Mouse (Mus musculus): ENCODE data around the gene Mmp25. TPM values are rescaled to one million over a fixed set of nuclear protein-coding genes. Genes with fewer than 3 reads are reported as not detected.

The Mmp25 gene
- not detected in 2 replicates for total RNA-seq (2014; fragmentation: Nextera tagmentation)
- 0.47 and 0.57 TPM in 2 replicates for total RNA-seq (2017)

- peak; percentile 84 for ATAC-seq (replicated peaks; ENCODE audit: poor library complexity, severe bottlenecking)
These were observed at the start of gene Mmp25 for GRCm38 (mm10) chr17:23644613-23645495. Gene Mmp25 (minus strand): TSS chr17:23645277.

GRCm38 (mm10) chr17:23694491-23694890 lies 49.4 kb upstream of the Mmp25 start:
- no peak for ATAC-seq (replicated peaks; ENCODE audit: poor library complexity, severe bottlenecking)

GRCm38 (mm10) chr17:23683856-23684672 lies 39.0 kb upstream of the Mmp25 start, which contains the start of gene Cldn9:
Gene Cldn9 (minus strand): TSS chr17:23684026.
- ATAC-seq (replicated peaks; ENCODE audit: poor library complexity, severe bottlenecking), result peak; percentile 52

GRCm38 (mm10) chr17:23683226-23683625 lies 38.1 kb upstream of the Mmp25 start:
- 0 out of 2 replicates have a peak, but pooled peaks have one; percentile 11 for ATAC-seq (replicated peaks; ENCODE audit: poor library complexity, severe bottlenecking)

GRCm38 (mm10) chr17:23682530-23682929 lies 37.5 kb upstream of the Mmp25 start:
- no peak for ATAC-seq (replicated peaks; ENCODE audit: poor library complexity, severe bottlenecking)

GRCm38 (mm10) chr17:23682092-23682491 lies 37.0 kb upstream of the Mmp25 start:
- ATAC-seq (replicated peaks; ENCODE audit: poor library complexity, severe bottlenecking), result no peak

GRCm38 (mm10) chr17:23681086-23681485 lies 36.0 kb upstream of the Mmp25 start:
- ATAC-seq (replicated peaks; ENCODE audit: poor library complexity, severe bottlenecking), result no peak

GRCm38 (mm10) chr17:23680336-23680735 lies 35.3 kb upstream of the Mmp25 start:
- no peak for ATAC-seq (replicated peaks; ENCODE audit: poor library complexity, severe bottlenecking)

- ATAC-seq (replicated peaks; ENCODE audit: poor library complexity, severe bottlenecking), result no peak
These were observed 34.2 kb upstream of the Mmp25 start, which contains the start of gene Cldn6 for GRCm38 (mm10) chr17:23679127-23679835. Gene Cldn6 (plus strand): TSS chr17:23679249.

- peak; percentile 58 for ATAC-seq (replicated peaks; ENCODE audit: poor library complexity, severe bottlenecking)
These were observed 32.2 kb upstream of the Mmp25 start, which contains the start of gene Tnfrsf12a for GRCm38 (mm10) chr17:23677236-23677679. Gene Tnfrsf12a (minus strand): TSS chr17:23677468.

- no peak; the same call in 1 of the 2 replicates for ATAC-seq (replicated peaks; ENCODE audit: poor library complexity, severe bottlenecking)
These were observed 31.5 kb upstream of the Mmp25 start for GRCm38 (mm10) chr17:23676473-23677031.

GRCm38 (mm10) chr17:23675564-23676281 lies 30.6 kb upstream of the Mmp25 start:
- ATAC-seq (replicated peaks; ENCODE audit: poor library complexity, severe bottlenecking), result peak; percentile 41

- ATAC-seq (replicated peaks; ENCODE audit: poor library complexity, severe bottlenecking), result no peak
These were observed 30.1 kb upstream of the Mmp25 start for GRCm38 (mm10) chr17:23675127-23675526.

- no peak for ATAC-seq (replicated peaks; ENCODE audit: poor library complexity, severe bottlenecking)
These were observed 29.3 kb upstream of the Mmp25 start for GRCm38 (mm10) chr17:23674271-23674952.

GRCm38 (mm10) chr17:23673424-23674073 lies 28.5 kb upstream of the Mmp25 start, which contains the start of the genes Hcfc1r1 and Thoc6:
Gene Hcfc1r1 (plus strand): TSS chr17:23673596.
Gene Thoc6 (minus strand): TSS chr17:23673882.
- peak; percentile 65 for ATAC-seq (replicated peaks; ENCODE audit: poor library complexity, severe bottlenecking)

GRCm38 (mm10) chr17:23672761-23673160 lies 27.7 kb upstream of the Mmp25 start:
- no peak for ATAC-seq (replicated peaks; ENCODE audit: poor library complexity, severe bottlenecking)

- ATAC-seq (replicated peaks; ENCODE audit: poor library complexity, severe bottlenecking), result no peak
These were observed 26.4 kb upstream of the Mmp25 start for GRCm38 (mm10) chr17:23671519-23671918.

Data from granulocyte monocyte progenitor cell, adult 5-6 weeks (primary cell).